Mouse (Mus musculus) heart, postnatal 0 days (tissue): ENCODE measurements at regions not wholly inside any gene's neighbourhood (a gene's known extent, or its start where the extent isn't known, plus 50 kb on each side); places are given as distances from the start of the nearest gene placed in this dataset.

ENCODE experiments used
- CTCF ChIP-seq: IDR thresholded peaks from 2 replicates; pipeline ENCODE4 v1.5.1; 2016; ENCODE audit warnings: antibody characterized with exemption, control low read depth, low read depth
- EP300 ChIP-seq: IDR thresholded peaks from 2 replicates; pipeline ENCODE4 v1.6.1; 2016; ENCODE audit warnings: antibody characterized with exemption, low read depth

- TF ChIP-seq CTCF (no peak), EP300 (no peak)
Measured at GRCm38 (mm10) chr11:8045086-8045485, 619.2 kb downstream of the Tns3 start.
